Comparison of ENCODE assay signal across 7 mouse cellular contexts in the genomic region with DNA sequence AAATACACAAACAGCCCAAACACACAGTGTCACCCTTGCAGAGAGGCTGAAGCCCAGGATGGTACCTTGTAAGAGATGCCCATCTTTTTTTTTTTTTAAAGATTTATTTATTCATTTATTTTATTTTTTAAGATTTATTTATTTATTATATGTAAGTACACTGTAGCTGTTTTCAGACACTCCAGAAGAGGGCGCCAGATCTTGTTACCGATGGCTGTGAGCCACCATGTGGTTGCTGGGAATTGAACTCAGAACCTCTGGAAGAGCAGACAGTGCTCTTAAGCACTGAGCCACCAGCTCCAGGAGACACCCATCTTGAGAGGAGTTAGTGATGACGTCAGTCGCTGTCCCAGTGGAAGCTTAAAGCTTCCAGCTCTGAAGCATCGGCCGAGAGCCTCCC. TPM values are rescaled to one million over a fixed set of nuclear protein-coding genes. Genes with fewer than 3 reads are reported as not detected.
DNase-seq lines count a peak whose midpoint lies in the region; ATAC-seq and TF ChIP-seq lines count a peak whose summit lies in the region.
"Not testable (repeated sequence)": the region's sequence is repeated elsewhere in the genome, so short reads cannot be mapped to it uniquely, and the experiment has no call there.

No protein-coding gene starts in this region.

- not testable (repeated sequence) for H3K9ac ChIP-seq in lung, postnatal 0 days (replicated peaks; ENCODE audit: low read depth)

- peaks cover 36% of the 10 kb centered on the region for H3K36me3 ChIP-seq in lung, postnatal 0 days (ENCODE audit: insufficient read depth, low read length)
- peaks cover 22% of the 10 kb centered on the region for H3K36me3 ChIP-seq in thymus, adult 2 months (ENCODE audit: control insufficient read depth, insufficient read depth, low read length)

- not testable (repeated sequence) for H3K9me3 ChIP-seq in lung, postnatal 0 days (ENCODE audit: low read length)

- H3K27me3 ChIP-seq in lung, postnatal 0 days (replicated peaks; ENCODE audit: insufficient read depth, low read length); thymus, adult 2 months (ENCODE audit: control insufficient read depth, insufficient read depth, low read length): not testable (repeated sequence)

- not testable (repeated sequence) for H3K4me2 ChIP-seq in lung, postnatal 0 days (replicated peaks; ENCODE audit: low read depth, low read length)

- 70% methylated on average over 6 of the region's 6 CpGs for WGBS in lung, postnatal 0 days
- WGBS in thymus, adult 2 months = 89% methylated on average over 6 of the region's 6 CpGs

- TF ChIP-seq CTCF in bone marrow macrophage, adult 2 months (IDR thresholded peaks at IDR 0.05; ENCODE audit: low read depth, low read length) = peak; percentile 27; the same call in 1 of the 2 replicates
- TF ChIP-seq CTCF in cortical plate, adult 2 months (IDR thresholded peaks at IDR 0.05; ENCODE audit: extremely low read depth, insufficient read depth, low read length) = 0 out of 2 replicates have a peak, but pooled peaks have one; percentile 14
- TF ChIP-seq CTCF in left cerebral cortex, adult 2 months (IDR thresholded peaks at IDR 0.05) = peak; percentile 54
- TF ChIP-seq CTCF in lung, postnatal 0 days (IDR thresholded peaks at IDR 0.05) = peak; percentile 41
- not testable (repeated sequence) for TF ChIP-seq CTCF in thymus, adult 2 months (IDR thresholded peaks at IDR 0.05; ENCODE audit: borderline replicate concordance, control insufficient read depth, extremely low read depth, insufficient read depth, low read length, poor library complexity)

- peak; percentile 12 for DNase-seq in NIH3T3 (ENCODE audit: low read depth)
- peak; percentile 36 for DNase-seq in induced T-regulatory cell, adult 2 months (ENCODE audit: low read depth)
- not testable (repeated sequence) for DNase-seq in left cerebral cortex, adult 2 months (ENCODE audit: extremely low spot score in 1 of 2, low spot score in 2 of 2); lung, postnatal 0 days (ENCODE audit: low spot score)
- DNase-seq in thymus, adult 2 months = peak; percentile 27

- H3K4me1 ChIP-seq in bone marrow macrophage, adult 2 months (ENCODE audit: control insufficient read depth, insufficient read depth, low read length) = peaks cover 13% of the 10 kb centered on the region
- not testable (repeated sequence) for H3K4me1 ChIP-seq in cortical plate, adult 2 months (ENCODE audit: control insufficient read depth, insufficient read depth, low read length); lung, postnatal 0 days (ENCODE audit: insufficient read depth, low read depth, low read length)
- peaks cover 11% of the 10 kb centered on the region for H3K4me1 ChIP-seq in thymus, adult 2 months (replicated peaks; ENCODE audit: control insufficient read depth, insufficient read depth, low read length)

- intact Hi-C loops in left cerebral cortex, adult 2 months (cut with DNase I) = not testable (repeated sequence)

- not testable (repeated sequence) for H3K4me3 ChIP-seq in bone marrow macrophage, adult 2 months (ENCODE audit: insufficient read depth, low read length); cortical plate, adult 2 months (ENCODE audit: insufficient read depth, low read length); left cerebral cortex, adult 2 months; lung, postnatal 0 days (ENCODE audit: low read depth, low read length); thymus, adult 2 months (ENCODE audit: control insufficient read depth, insufficient read depth, low read length)

- H3K27ac ChIP-seq in bone marrow macrophage, adult 2 months (ENCODE audit: insufficient read depth, low read depth, low read length); cortical plate, adult 2 months (ENCODE audit: insufficient read depth, low read length); left cerebral cortex, adult 2 months; lung, postnatal 0 days (ENCODE audit: low read length); thymus, adult 2 months (ENCODE audit: control insufficient read depth, insufficient read depth, low read length): not testable (repeated sequence)

- ATAC-seq in lung, postnatal 0 days = not testable (repeated sequence)

- TF ChIP-seq POLR2A in bone marrow macrophage, adult 2 months (IDR thresholded peaks at IDR 0.05; ENCODE audit: borderline replicate concordance, low read depth, low read length); cortical plate, adult 2 months (IDR thresholded peaks at IDR 0.05; ENCODE audit: extremely low read depth, insufficient read depth, low read length); thymus, adult 2 months (IDR thresholded peaks at IDR 0.05; ENCODE audit: control insufficient read depth, extremely low read depth, insufficient read depth, low read length, poor library complexity): not testable (repeated sequence)

- TF ChIP-seq EP300 in lung, postnatal 0 days (IDR thresholded peaks at IDR 0.05) = not testable (repeated sequence)

RNA-seq across cellular contexts. Expression of gene Gpr107, which starts 26.5 kb away (rescaled TPM):
- polyA plus RNA-seq in bone marrow macrophage, adult 2 months (2012; ENCODE audit: insufficient read depth, insufficient read length, missing spikeins) = 66.1 and 80.8 TPM in 2 replicates
- 26.8 and 28.2 TPM in 2 replicates for polyA plus RNA-seq in cortical plate, adult 2 months (2012; rRNA removed)
- 10 to 100 TPM; 45.2 to 51.5 TPM for total RNA-seq in left cerebral cortex, adult 2 months (2021)
- 26.2 TPM in 2 replicates for polyA plus RNA-seq in lung, postnatal 0 days (2015; fragmentation: Nextera tagmentation; extraction: Ambion mirVana)
- 33.2 and 34.6 TPM in 2 replicates for polyA plus RNA-seq in thymus, adult 2 months (2012; rRNA removed)

RNA-seq across cellular contexts. Expression of gene Fnbp1, which starts 36.8 kb away (rescaled TPM):
- 255 and 258 TPM in 2 replicates for polyA plus RNA-seq in bone marrow macrophage, adult 2 months (2012; ENCODE audit: insufficient read depth, insufficient read length, missing spikeins)
- polyA plus RNA-seq in cortical plate, adult 2 months (2012; rRNA removed) = 125 and 126 TPM in 2 replicates
- total RNA-seq in left cerebral cortex, adult 2 months (2021) = 100 to 1,000 TPM in 1 of 2 experiments, 10 to 100 TPM in 1; 85.8 to 101 TPM
- 7.2 and 10.0 TPM in 2 replicates for polyA plus RNA-seq in lung, postnatal 0 days (2015; fragmentation: Nextera tagmentation; extraction: Ambion mirVana)
- polyA plus RNA-seq in thymus, adult 2 months (2012; rRNA removed) = 148 and 160 TPM in 2 replicates

Comparison
In these comparisons a context has a peak if more than half of its experiments do, and no peak if none do; other contexts are left out.
1. RNA of gene Fnbp1, which starts 36.8 kb away (polyA plus RNA-seq): 255 to 258 TPM in bone marrow macrophage, adult 2 months, 148 to 160 TPM in thymus, adult 2 months and 125 to 126 TPM in cortical plate, adult 2 months; 7.2 to 10.0 TPM in lung, postnatal 0 days; every median in the first group is over 10 times any median in the second.